Mouse (Mus musculus): ENCODE measurements around the gene Dctn5.

DNA sequence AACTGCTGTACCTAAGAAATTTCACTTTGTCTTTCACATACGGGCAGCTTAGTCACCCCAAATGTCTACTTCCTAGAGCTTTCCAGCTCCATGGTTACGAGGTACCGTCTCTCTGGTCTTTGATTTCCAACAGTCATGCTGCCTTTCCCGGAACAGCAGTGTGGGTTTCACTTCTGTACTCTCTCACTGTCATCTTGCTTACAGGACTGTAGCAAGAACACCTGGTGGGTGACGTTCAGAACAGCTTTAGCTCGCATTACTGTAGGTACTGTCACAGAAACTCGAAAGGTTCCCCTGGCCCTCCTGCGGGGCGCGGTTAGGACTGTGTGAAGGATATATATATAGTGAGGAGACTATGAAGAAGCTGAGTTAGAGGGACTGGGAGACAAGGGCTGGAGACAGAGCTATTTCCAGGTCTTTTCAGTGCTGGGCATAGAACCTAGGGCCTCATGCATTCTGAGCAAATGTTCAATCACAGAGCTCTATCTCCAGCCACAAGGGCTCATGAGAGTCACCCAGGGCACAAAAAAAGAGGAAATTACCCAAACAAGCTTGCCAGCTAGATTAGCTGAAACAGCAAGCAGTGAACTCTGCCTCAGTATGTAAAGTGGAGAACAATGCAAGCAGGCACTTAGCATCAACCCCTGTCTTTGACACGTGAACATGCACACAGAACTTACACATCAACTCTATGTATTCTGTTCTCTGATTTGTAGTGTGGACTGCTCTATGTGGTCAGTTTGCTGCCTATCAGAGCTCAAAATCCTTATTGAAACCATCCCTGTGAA is 45.5 kb upstream of the Dctn5 start:
- TF ChIP-seq POLR2A (IDR thresholded peaks at IDR 0.05; ENCODE audit: low read depth, low read length) (no peak), CTCF (IDR thresholded peaks at IDR 0.05; ENCODE audit: borderline replicate concordance, insufficient read depth, low read length) (no peak)

Data from embryonic fibroblast, embryonic 13.5 days (primary cell).